Mouse (Mus musculus): ENCODE measurements at regions not wholly inside any gene's neighbourhood (a gene's known extent, or its start where the extent isn't known, plus 50 kb on each side); places are given as distances from the start of the nearest gene placed in this dataset.

- TF ChIP-seq USF1 (IDR thresholded peaks at IDR 0.05; ENCODE audit: low read depth, low read length) (no peak), MAZ (IDR thresholded peaks at IDR 0.05; ENCODE audit: low read depth, low read length) (no peak), RAD21 (IDR thresholded peaks at IDR 0.05; ENCODE audit: low read depth, low read length) (no peak), TCF12 (IDR thresholded peaks at IDR 0.05; ENCODE audit: low read depth, low read length) (no peak), HCFC1 (IDR thresholded peaks at IDR 0.05; ENCODE audit: low read depth, low read length) (no peak)
These were observed 352.5 kb downstream of the Cbln4 start for GRCm38 (mm10) chr2:171690781-171691180.

Measured in CH12.LX (cell line).